Mouse (Mus musculus) gastrocnemius, postnatal 10 days (tissue): ENCODE measurements around the gene Nrg4. TPM values are rescaled to one million over a fixed set of nuclear protein-coding genes. Genes with fewer than 3 reads are reported as not detected.
"Not testable (repeated sequence)": the region's sequence is repeated elsewhere in the genome, so short reads cannot be mapped to it uniquely, and the experiment has no call there.

ENCODE experiments used
- DNase-seq: peaks from one replicate; pipeline ENCODE4 v3.0.0; 2021; ENCODE audit warnings: mixed read lengths
- total RNA-seq, 2 experiments: library from RNA; stranded (reverse); gene quantifications; 2 replicates each; pipeline ENCODE4 v1.2.3; 2021

Gene Nrg4
- total RNA-seq, 2 experiments from 2014 or later, result 0.31 to 0.52 TPM

DNA sequence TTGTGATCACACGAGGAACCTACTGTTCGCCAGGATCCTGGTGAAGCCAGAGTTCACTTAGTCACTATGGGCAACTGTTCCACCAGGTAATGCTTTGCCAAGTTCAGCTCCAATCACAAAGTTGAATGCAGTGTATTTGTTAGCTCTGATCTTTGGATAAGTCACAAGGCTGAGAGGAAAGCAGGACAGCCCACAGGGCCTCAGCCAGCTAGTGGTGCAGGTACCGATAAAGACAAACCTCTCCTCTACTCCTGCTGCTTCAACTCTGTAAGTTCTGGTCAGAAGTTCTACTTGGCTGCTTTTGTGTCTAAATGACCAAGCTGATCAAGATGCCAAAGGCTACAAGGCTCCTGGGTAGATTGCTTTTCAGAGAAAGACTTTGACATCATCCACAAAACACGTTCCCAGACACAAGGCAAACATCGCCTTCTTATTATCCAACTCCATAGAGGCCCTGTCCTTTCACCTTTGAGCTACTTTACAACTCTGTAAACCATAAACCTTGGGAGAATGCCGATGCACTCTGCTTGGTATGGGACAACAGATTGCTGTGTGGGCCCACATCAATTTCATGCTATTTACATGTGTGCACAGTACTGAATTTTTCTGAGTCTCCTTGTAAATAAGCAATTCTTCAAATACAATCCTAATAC is 75.9 kb downstream of the Nrg4 start:
- DNase-seq, result no peak

- DNase-seq, result no peak
Measured at GRCm38 (mm10) chr9:55248465-55248864, 78.2 kb downstream of the Nrg4 start.

DNA sequence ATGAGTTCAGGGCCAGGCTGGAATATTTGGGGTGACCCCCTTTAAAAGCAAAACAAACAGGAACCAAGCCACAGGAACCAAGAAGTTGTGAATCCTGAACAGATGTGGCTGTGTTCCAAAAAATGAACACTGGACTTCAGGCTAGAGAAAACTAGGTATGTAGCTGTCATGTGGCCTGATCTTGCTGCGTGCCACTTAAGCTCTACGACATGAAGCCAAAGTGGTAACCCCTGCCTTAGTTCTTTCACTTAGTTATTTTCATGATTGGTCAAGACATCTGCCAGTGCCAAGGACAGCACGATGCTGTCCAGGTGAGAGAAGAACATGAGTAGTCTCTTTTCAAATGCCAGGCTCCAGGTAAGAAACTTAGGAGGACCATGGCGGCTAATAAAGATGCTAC is 79.7 kb downstream of the Nrg4 start:
- no peak for DNase-seq

GRCm38 (mm10) chr9:55246440-55246839 is 80.2 kb downstream of the Nrg4 start:
- no peak for DNase-seq

GRCm38 (mm10) chr9:55245057-55245750 is 81.4 kb downstream of the Nrg4 start:
- not testable (repeated sequence) for DNase-seq

GRCm38 (mm10) chr9:55244079-55244478 is 82.6 kb downstream of the Nrg4 start:
- no peak for DNase-seq

DNA sequence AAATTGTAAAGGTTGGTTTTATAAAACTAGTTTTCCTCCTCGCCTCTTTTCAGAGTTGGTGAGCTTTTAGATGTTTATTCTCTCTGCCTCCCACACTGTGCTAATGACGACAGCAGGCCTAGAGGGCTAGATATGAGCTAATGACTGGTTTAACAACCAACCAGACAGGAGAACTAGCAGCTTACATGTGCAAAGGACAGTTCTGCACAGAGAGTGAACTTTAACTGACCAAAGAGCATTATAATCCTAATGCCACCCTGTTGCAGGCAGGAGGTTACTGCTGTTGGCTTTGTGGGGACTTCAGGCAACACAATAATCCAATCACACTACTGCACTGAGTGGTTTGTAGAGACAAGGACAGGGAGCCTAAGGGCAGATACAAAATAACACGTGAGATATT is 83.4 kb downstream of the Nrg4 start:
- DNase-seq, result no peak

DNA sequence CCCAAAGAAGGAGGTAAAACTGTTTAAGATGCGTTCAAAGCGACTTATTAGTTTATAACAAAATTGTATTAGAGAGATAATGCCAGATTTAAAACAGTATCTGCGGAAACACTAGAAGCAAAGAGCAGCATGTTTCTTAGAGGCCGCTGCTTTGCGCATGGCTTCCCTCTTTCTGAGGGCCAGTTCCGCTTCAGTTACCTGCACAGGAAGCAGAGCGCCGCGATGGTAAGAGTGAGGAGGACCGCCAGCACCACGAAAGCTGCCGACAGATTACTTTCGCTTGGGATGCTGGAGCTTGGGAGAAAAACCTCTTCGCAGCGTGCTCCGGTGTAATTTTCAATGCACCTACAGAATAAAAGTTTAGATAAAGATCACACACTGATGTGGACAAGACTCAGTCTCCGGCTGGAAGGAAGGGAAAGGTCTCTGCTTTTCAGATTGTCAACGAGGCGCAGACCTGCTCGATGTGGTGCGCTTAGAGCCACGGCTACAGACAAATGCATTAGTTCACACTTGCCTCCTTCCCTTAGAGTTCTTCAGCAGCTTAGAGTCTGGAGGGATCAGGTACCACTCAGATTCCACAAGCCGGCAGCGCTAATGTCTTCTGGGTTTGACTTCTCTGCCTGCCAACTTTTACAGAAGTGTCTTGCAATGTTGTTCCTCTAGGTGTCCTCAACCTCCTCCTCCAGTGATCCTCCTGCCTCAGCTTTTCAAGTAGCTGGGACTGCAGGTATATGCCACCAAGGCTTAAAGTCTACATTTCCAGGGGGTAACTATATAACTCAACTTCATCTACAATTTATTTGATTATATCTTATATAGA is 84.6 kb downstream of the Nrg4 start:
- no peak for DNase-seq

GRCm38 (mm10) chr9:55240852-55241251 is 85.8 kb downstream of the Nrg4 start:
- DNase-seq, result no peak

DNA sequence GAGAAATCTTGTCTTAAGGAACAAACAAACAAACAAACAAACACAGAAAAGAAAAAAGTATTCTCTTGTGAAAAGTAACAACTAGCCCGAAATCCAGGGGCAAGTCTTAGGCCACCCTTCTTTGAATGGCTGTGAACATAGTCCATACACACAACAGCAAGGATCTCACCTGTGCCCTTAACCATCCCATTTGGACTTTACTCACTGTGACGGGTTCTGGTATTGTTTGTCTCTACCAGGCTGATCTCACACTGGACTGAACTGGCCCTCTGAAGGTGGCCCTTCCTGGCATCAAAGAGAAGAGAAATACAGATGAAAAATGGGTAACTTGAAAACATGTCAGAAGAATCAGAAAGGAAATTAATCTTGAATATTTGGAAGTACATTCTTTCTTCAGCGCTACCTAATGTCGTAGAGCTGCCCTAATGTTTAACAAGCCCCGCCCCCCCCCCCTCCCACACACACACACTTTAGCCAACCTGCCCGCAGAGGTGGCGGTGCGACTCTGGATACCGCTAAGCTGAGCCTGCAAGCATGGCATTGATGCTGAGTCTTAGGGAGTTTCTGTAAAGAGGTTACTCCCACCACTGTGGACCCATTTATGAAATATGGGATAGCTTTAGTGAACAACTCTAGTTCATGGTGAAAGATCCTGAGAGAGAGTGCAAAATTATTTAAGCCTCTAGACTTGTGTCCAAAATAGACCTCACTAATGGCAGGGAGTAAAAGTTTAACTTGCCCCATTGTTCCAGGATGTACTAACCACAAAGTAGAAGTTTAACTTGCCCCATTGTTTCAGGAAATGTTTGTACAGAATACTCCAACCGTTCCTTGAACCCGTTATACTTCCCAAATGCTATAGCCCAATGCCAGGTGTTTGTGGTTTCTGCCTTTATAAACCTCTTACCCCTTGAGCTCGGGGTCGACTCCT is 90.1 kb downstream of the Nrg4 start:
- DNase-seq, result no peak

DNA sequence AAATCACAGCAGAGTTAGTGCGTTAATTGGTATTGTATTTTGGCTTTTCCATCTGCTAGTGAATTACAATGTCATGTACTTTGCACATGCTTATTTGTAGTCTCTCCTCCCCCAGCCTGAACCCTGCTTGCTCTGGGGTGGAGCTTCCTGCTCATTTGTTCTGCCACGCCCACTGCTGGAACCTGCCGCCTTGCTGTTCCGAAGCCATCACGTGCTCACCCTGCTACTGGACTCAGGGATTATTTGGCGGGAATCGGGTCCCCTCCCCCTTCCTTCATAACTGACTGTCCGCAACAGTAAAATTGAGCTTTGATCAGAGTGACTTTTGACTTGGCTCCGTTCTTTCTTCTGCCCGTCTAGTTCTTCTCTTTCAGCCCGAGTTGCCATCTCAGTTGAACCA is 93.6 kb downstream of the Nrg4 start:
- DNase-seq, result not testable (repeated sequence)

GRCm38 (mm10) chr9:55232586-55232985 is 94.1 kb downstream of the Nrg4 start:
- no peak for DNase-seq

GRCm38 (mm10) chr9:55232110-55232509 is 94.5 kb downstream of the Nrg4 start:
- no peak for DNase-seq

GRCm38 (mm10) chr9:55231544-55231943 is 95.1 kb downstream of the Nrg4 start:
- no peak for DNase-seq

GRCm38 (mm10) chr9:55229010-55229409 is 97.6 kb downstream of the Nrg4 start:
- no peak for DNase-seq

DNA sequence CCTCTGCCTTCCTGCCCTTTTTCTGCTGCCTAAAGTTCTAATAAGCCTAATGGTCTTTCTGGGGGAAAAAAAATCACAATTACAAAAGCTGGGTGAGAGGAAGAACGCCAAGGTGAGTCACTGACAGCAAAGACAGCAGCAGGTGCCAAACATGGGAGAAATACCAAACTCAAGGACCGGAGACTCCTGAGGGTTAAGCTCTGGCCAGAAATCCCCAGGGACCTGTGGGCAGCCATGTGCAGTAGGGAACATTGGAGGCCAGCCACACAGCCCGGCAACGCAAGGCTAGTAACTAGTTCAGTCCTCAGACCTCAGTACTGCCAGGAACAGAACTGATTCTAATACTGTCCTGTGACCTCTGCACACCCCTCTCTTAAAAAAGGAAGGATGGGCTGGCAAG is 98.5 kb downstream of the Nrg4 start:
- no peak for DNase-seq

GRCm38 (mm10) chr9:55226251-55226650 is 100.4 kb downstream of the Nrg4 start:
- DNase-seq, result no peak

- DNase-seq, result no peak
Measured at GRCm38 (mm10) chr9:55225165-55225737, 101.4 kb downstream of the Nrg4 start.

GRCm38 (mm10) chr9:55217381-55217780 is 109.3 kb downstream of the Nrg4 start:
- DNase-seq, result no peak

DNA sequence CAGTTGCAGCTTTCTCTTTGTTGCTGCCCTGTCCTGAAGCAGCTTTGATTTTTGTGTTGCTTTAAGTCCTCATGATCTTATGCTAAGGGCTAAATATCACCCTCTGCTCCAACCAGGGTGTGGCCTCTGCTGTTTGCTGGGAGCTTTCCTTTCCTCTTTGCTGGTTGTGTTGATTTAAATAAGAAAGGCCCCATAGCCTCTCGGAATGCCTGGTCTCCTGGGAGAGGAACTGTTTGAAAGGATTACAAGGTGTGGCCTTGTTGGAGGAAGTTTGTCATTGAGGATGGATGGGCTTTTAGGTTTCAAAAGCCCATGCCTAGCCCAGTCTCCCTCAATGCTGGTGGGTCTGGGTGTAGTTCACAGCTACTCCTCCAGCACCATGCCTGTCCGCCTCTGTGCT is 110.6 kb downstream of the Nrg4 start:
- DNase-seq, result no peak

- no peak for DNase-seq
Measured at GRCm38 (mm10) chr9:55215648-55216047, 111.0 kb downstream of the Nrg4 start.

- DNase-seq, result no peak
Measured at GRCm38 (mm10) chr9:55215056-55215455, 111.6 kb downstream of the Nrg4 start.
